Mouse (Mus musculus) kidney, adult 18-20 months (tissue): ENCODE measurements around the gene Cyp2c68.
"Not testable (repeated sequence)": the region's sequence is repeated elsewhere in the genome, so short reads cannot be mapped to it uniquely, and the experiment has no call there.

Experiments used
- DNase-seq: peaks from one replicate; pipeline ENCODE4 v3.0.0; 2021

Gene Cyp2c68

DNA sequence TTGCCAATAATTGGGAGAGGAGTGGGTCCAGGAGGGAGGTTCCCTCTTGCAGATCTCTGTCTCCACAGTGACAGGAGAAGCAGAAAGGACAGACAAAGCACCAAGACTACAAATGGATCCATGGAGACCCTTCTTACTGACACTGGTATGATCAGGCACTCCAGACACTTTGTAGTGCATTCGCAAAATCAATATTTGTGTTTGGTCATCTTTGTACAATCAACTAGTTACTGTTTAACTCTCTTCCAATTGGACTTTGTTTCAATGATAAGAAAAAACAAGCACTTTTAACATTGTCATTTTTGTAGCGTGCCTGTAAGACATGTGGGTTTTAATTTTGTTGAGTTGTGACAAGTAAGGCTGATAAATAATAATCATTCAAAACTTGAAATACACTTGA is at the start of gene Cyp2c68:
Cyp2c68 (minus strand) TSS at position 135 of the 400 bp plus-strand sequence.
- DNase-seq = no peak

DNA sequence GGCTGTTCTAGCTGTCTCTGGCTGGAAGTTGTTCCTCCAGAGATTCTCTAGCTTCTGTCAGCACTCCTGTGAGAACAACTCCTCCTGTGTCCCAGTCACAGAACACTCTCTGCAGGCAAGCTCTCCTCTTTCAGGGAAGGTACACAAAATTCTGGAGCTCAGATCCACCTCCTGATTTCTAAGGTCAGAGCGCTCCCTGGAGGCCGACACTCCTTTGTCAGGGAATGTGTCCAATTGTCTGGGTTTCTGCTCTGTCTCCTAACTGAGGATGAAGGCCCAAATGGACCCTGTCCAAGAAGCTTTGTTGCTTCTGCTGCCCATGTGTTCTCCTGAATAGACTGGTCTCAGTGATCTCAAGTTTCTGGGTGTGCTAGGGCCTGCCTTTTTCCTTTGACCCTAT is 44.6 kb upstream of the Cyp2c68 start:
- DNase-seq = peak; percentile 34

DNA sequence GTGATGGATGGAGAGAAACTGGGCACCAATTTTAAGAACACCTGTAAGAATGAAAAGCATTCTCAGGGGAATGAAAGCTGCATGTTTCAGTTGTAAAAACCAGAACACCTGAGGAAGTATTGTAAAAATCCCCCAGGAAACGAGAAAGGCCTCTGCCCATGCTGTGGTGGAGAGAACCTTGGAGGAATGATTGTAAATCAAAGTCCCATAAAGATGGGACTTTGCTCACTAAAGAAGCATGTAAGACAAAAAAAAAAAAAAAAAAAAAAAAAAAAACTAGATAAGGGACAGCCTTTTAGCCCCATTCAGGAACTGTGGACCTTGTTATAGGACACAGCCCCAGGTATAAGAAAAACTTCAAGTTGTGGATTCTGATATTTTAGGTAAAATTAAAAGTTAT is 4.5 kb upstream of the Cyp2c68 start:
- DNase-seq = no peak

DNA sequence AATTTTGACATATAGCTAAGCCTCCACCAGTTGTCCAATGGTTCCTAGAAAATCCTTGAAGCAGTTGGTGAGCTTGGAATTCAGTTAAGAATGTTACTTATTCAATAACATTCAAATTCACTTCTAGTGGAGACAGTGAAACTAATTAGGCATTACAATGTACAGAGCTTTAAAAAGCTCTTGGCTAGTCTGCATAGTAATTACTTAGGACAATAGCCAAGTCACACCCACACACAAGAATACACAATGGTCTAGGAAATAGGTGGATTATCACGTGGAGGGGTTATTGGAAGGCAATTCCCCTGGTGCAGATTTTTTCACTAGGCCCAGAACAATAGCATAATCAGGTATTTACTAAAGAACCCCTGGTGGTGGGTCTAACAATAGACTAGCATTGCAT is 3.5 kb upstream of the Cyp2c68 start:
- not testable (repeated sequence) for DNase-seq

DNA sequence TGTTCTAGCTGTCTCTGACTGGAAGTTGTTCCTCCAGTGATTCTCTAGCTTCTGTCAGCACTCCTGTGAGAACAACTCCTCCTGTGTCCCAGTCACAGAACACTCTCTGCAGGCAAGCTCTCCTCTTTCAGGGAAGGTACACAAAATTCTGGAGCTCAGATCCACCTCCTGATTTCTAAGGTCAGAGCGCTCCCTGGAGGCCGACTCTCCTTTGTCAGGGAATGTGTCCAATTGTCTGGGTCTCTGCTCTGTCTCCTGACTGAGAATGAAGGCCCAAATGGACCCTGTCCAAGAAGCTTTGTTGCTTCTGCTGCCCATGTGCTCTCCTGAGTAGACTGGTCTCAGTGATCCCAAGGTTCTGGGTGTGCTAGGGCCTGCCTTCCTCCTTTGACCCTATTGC is 29.7 kb downstream of the Cyp2c68 start:
- DNase-seq = peak; percentile 31

DNA sequence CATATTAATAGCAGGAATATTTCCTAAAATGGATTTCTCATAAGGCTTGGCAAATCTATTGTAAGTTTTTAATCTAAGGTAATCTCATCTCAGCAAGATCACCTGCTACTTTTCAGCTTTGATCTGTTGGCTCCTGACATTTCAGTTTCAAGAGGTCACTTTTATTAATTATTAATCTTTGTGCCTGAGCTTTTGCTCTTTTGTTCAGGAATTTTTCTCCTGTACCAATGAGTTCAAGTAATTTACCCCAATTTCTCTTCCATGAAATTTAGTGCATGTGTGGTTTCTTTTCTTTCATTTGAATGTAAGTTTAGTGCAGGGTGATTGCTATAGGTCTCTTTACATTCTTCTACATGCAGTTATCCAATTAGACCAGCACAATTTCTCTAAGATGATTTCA is 75.2 kb downstream of the Cyp2c68 start:
- DNase-seq = not testable (repeated sequence)

DNA sequence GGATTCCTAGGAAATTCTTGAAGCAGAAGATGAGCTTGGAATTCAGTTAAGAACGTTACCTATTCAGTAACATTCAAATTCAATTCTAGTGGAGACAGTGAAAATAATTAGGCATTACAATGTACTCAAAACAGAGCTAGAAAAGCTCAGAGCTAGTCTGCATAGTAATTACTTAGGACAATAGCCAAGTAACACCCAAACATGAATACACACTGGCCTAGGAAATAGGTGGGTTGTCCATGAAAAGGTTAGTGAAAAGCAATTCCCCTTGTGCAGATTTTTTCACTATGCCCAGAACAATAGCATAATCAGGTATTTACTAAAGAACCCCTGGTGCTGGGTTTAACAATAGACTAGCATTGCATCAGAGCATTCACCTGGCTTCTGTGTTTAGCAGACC is 88.5 kb downstream of the Cyp2c68 start:
- DNase-seq = no peak

DNA sequence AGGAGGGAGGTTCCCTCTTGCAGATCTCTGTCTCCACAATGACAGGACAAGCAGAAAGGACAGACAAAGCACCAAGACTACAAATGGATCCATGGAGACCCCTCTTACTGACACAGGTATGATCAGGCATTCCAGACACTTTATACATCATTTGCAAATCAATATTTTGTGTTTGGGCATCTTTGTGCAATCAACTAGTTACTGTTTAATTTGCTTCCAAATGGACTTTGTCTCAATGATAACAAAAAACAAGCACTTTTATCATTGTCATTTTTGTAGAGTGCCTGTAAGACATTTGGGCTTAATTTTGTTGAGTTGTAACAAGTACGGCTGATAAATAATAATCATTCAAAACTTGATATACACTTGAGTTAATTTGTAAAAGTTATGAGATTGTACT is 91.9 kb downstream of the Cyp2c68 start, which contains the start of gene Cyp2c67:
Cyp2c67 (minus strand) TSS at position 114 of the 400 bp plus-strand sequence.
- no peak for DNase-seq

DNA sequence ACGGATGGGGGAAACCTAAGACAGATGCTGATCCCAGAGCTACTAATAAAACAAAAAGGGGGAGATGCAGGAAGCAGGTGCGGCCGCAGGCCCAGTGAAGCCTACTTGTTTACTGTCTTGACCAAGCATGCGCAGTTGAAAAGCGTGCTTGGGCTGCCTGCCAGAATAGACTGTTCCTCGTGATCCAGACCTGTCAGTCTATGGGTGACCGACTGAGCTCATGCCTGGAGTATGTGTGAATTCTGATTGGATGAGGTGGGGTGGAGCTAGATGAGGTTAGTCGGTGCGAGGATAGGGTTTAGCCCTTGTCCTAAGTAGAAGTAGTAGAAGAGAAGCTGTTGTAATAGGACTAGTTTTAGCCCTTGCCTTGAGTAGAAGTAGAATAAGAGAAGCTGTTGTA is 93.3 kb downstream of the Cyp2c68 start:
- DNase-seq = no peak

DNA sequence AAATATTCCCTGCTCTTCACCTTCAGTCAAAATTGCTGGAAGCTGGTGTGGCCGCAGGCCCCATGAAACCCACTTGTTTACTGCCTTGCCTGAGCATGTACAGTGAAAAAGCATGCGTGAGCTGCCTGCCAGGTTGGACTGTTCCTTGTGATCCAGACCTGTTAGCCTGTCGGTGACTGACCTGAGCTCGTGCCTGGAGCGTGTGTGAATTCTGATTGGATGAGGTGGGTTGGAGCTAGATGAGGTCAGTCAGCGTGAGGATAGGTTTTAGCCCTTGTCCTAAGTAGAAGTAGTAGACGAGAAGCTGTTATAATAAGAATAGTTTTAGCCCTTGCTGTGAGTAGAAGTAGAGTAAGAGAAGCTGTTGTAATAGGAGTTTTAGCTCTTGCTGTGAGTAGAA is 96.3 kb downstream of the Cyp2c68 start:
- not testable (repeated sequence) for DNase-seq
